Mouse (Mus musculus): Measurements from ENCODE around the gene Gm11985. TPM values are rescaled to one million over a fixed set of nuclear protein-coding genes. Genes with fewer than 3 reads are reported as not detected.

Gm11985 gene
- polyA plus RNA-seq, 1 experiment from 2014 or later: not detected

GRCm38 (mm10) chr11:7214761-7215160, 26.4 kb upstream of the Gm11985 start:
- Histone ChIP-seq H3K9ac (no peak overlapping the region), H3K27me3 (peaks cover 45% of the 10 kb centered on the region), H3K27ac (no peak overlapping the region), H3K36me3 (no peaks in the 10 kb centered on the region), H3K4me3 (peak overlapping the region; percentile 70), H3K4me1 (peaks cover 18% of the 10 kb centered on the region), H3K4me2 (replicated peaks) (peak overlapping the region; percentile 89), H3K9me3 (replicated peaks) (no peaks in the 10 kb centered on the region)
- no peak for ATAC-seq (ENCODE audit: low FRiP score)
- WGBS: 8% methylated on average over 14 of the region's 14 CpGs

GRCm38 (mm10) chr11:7214342-7214660, 25.9 kb upstream of the Gm11985 start:
- peaks cover 45% of the 10 kb centered on the region for H3K27me3 ChIP-seq
- 2% methylated on average over 12 of the region's 12 CpGs for WGBS
- H3K36me3 ChIP-seq: no peaks in the 10 kb centered on the region
- H3K4me2 ChIP-seq (replicated peaks): peak overlapping the region; percentile 89
- H3K9ac ChIP-seq: no peak overlapping the region
- peak overlapping the region; percentile 70 for H3K4me3 ChIP-seq
- no peak overlapping the region for H3K27ac ChIP-seq
- ATAC-seq (ENCODE audit: low FRiP score): no peak
- H3K4me1 ChIP-seq: peaks cover 18% of the 10 kb centered on the region
- H3K9me3 ChIP-seq (replicated peaks): no peaks in the 10 kb centered on the region

GRCm38 (mm10) chr11:7213501-7214341, 25.4 kb upstream of the Gm11985 start, which contains the start of gene Igfbp3:
TSS of gene Igfbp3 (minus strand) at chr11:7213923.
- Histone ChIP-seq H3K9me3 (replicated peaks) (no peaks in the 10 kb centered on the region), H3K36me3 (no peaks in the 10 kb centered on the region), H3K4me2 (replicated peaks) (peak within 1 kb of the TSS; percentile 89), H3K27ac (peak within 1 kb of the TSS; percentile 66; the same call in 1 of the 2 replicates), H3K9ac (peak within 1 kb of the TSS; percentile 76), H3K4me3 (peak within 1 kb of the TSS; percentile 70), H3K4me1 (peaks cover 18% of the 10 kb centered on the region), H3K27me3 (peaks cover 45% of the 10 kb centered on the region)
- WGBS: under 1% methylated on average over 69 of the region's 104 CpGs
- peak; percentile 91 for ATAC-seq (ENCODE audit: low FRiP score)

- Histone ChIP-seq H3K4me1 (peaks cover 18% of the 10 kb centered on the region), H3K27me3 (peaks cover 45% of the 10 kb centered on the region), H3K4me2 (replicated peaks) (peak overlapping the region; percentile 89), H3K4me3 (peak overlapping the region; percentile 70), H3K9me3 (replicated peaks) (no peaks in the 10 kb centered on the region), H3K27ac (peak overlapping the region; percentile 66; the same call in 1 of the 2 replicates), H3K9ac (peak overlapping the region; percentile 76), H3K36me3 (no peaks in the 10 kb centered on the region)
- WGBS: 1% methylated on average over 19 of the region's 19 CpGs
- ATAC-seq (ENCODE audit: low FRiP score): no peak
Measured at GRCm38 (mm10) chr11:7213161-7213500, 24.8 kb upstream of the Gm11985 start.

GRCm38 (mm10) chr11:7212126-7212798, 23.9 kb upstream of the Gm11985 start:
- Histone ChIP-seq H3K4me2 (replicated peaks) (peak overlapping the region; percentile 89), H3K27me3 (peaks cover 45% of the 10 kb centered on the region), H3K4me1 (peaks cover 18% of the 10 kb centered on the region), H3K4me3 (peak overlapping the region; percentile 70), H3K27ac (no peak overlapping the region), H3K9me3 (replicated peaks) (no peaks in the 10 kb centered on the region), H3K9ac (no peak overlapping the region), H3K36me3 (no peaks in the 10 kb centered on the region)
- ATAC-seq (ENCODE audit: low FRiP score): no peak
- WGBS: 19% methylated on average over 17 of the region's 17 CpGs

- Histone ChIP-seq H3K9ac (no peak overlapping the region), H3K27ac (no peak overlapping the region), H3K4me2 (replicated peaks) (no peak overlapping the region), H3K9me3 (replicated peaks) (no peaks in the 10 kb centered on the region), H3K36me3 (no peaks in the 10 kb centered on the region), H3K27me3 (peaks cover 41% of the 10 kb centered on the region), H3K4me1 (peaks cover 16% of the 10 kb centered on the region), H3K4me3 (no peak overlapping the region)
- ATAC-seq (ENCODE audit: low FRiP score): no peak
- 26% methylated on average over 9 of the region's 9 CpGs for WGBS
Measured at GRCm38 (mm10) chr11:7211211-7211610, 22.8 kb upstream of the Gm11985 start.

- peaks cover 41% of the 10 kb centered on the region for H3K27me3 ChIP-seq
- no peak overlapping the region for H3K27ac ChIP-seq
- WGBS: 14% methylated on average over 6 of the region's 6 CpGs
- H3K4me2 ChIP-seq (replicated peaks): no peak overlapping the region
- no peak overlapping the region for H3K4me3 ChIP-seq
- ATAC-seq (ENCODE audit: low FRiP score): peak; percentile 4; the same call in 1 of the 2 replicates
- H3K9ac ChIP-seq: no peak overlapping the region
- peaks cover 16% of the 10 kb centered on the region for H3K4me1 ChIP-seq
- H3K9me3 ChIP-seq (replicated peaks): no peaks in the 10 kb centered on the region
- H3K36me3 ChIP-seq: no peaks in the 10 kb centered on the region
Measured at GRCm38 (mm10) chr11:7210343-7210742, 22.0 kb upstream of the Gm11985 start.

- Histone ChIP-seq H3K4me1 (no peaks in the 10 kb centered on the region), H3K4me2 (replicated peaks) (no peak overlapping the region), H3K27me3 (no peaks in the 10 kb centered on the region), H3K27ac (no peak overlapping the region), H3K9me3 (replicated peaks) (no peaks in the 10 kb centered on the region), H3K4me3 (no peak overlapping the region), H3K36me3 (no peaks in the 10 kb centered on the region), H3K9ac (no peak overlapping the region)
- no peak for ATAC-seq (ENCODE audit: low FRiP score)
- 90% methylated on average over 9 of the region's 9 CpGs for WGBS
Measured at GRCm38 (mm10) chr11:7203846-7204245, 15.5 kb upstream of the Gm11985 start.

GRCm38 (mm10) chr11:7202206-7202605, 13.8 kb upstream of the Gm11985 start:
- H3K4me3 ChIP-seq: no peak overlapping the region
- no peak for ATAC-seq (ENCODE audit: low FRiP score)
- no peak overlapping the region for H3K9ac ChIP-seq
- H3K27ac ChIP-seq: no peak overlapping the region
- H3K4me2 ChIP-seq (replicated peaks): no peak overlapping the region
- H3K27me3 ChIP-seq: no peaks in the 10 kb centered on the region
- no peaks in the 10 kb centered on the region for H3K9me3 ChIP-seq (replicated peaks)
- no peaks in the 10 kb centered on the region for H3K36me3 ChIP-seq
- no peaks in the 10 kb centered on the region for H3K4me1 ChIP-seq
- 79% methylated on average over 7 of the region's 7 CpGs for WGBS

GRCm38 (mm10) chr11:7200393-7200783, 12.0 kb upstream of the Gm11985 start:
- no peak overlapping the region for H3K4me2 ChIP-seq (replicated peaks)
- H3K27ac ChIP-seq: no peak overlapping the region
- H3K4me3 ChIP-seq: no peak overlapping the region
- no peaks in the 10 kb centered on the region for H3K9me3 ChIP-seq (replicated peaks)
- H3K27me3 ChIP-seq: no peaks in the 10 kb centered on the region
- H3K4me1 ChIP-seq: no peaks in the 10 kb centered on the region
- 78% methylated on average over 9 of the region's 9 CpGs for WGBS
- no peak overlapping the region for H3K9ac ChIP-seq
- ATAC-seq (ENCODE audit: low FRiP score): no peak
- no peaks in the 10 kb centered on the region for H3K36me3 ChIP-seq

GRCm38 (mm10) chr11:7199736-7200392, 11.5 kb upstream of the Gm11985 start:
- WGBS: 55% methylated on average over 14 of the region's 14 CpGs
- Histone ChIP-seq H3K9me3 (replicated peaks) (no peaks in the 10 kb centered on the region; the same call in 1 of the 2 replicates), H3K4me1 (no peaks in the 10 kb centered on the region), H3K36me3 (no peaks in the 10 kb centered on the region), H3K9ac (no peak overlapping the region), H3K27me3 (no peaks in the 10 kb centered on the region), H3K27ac (no peak overlapping the region), H3K4me2 (replicated peaks) (no peak overlapping the region), H3K4me3 (no peak overlapping the region)
- ATAC-seq (ENCODE audit: low FRiP score): no peak

- no peak for ATAC-seq (ENCODE audit: low FRiP score)
- H3K9ac ChIP-seq: no peak overlapping the region
- H3K36me3 ChIP-seq: no peaks in the 10 kb centered on the region
- H3K27ac ChIP-seq: no peak overlapping the region
- 84% methylated on average over 10 of the region's 10 CpGs for WGBS
- no peaks in the 10 kb centered on the region; the same call in 1 of the 2 replicates for H3K9me3 ChIP-seq (replicated peaks)
- H3K4me2 ChIP-seq (replicated peaks): no peak overlapping the region
- no peaks in the 10 kb centered on the region for H3K27me3 ChIP-seq
- no peaks in the 10 kb centered on the region for H3K4me1 ChIP-seq
- no peak overlapping the region for H3K4me3 ChIP-seq
Measured at GRCm38 (mm10) chr11:7198481-7199256, 10.3 kb upstream of the Gm11985 start.
